Mouse (Mus musculus): ENCODE measurements at regions not wholly inside any gene's neighbourhood (a gene's known extent, or its start where the extent isn't known, plus 50 kb on each side); places are given as distances from the start of the nearest gene placed in this dataset.

GRCm38 (mm10) chr12:39952854-39953253, 85.0 kb downstream of the Arl4a start:
- H3K27ac ChIP-seq (replicated peaks), result no peak overlapping the region
- no peaks in the 10 kb centered on the region for H3K36me3 ChIP-seq
- H3K27me3 ChIP-seq, result no peaks in the 10 kb centered on the region
- no peaks in the 10 kb centered on the region for H3K9me3 ChIP-seq
- no peak overlapping the region for H3K4me3 ChIP-seq
- peaks cover 21% of the 10 kb centered on the region for H3K4me1 ChIP-seq
- no peak overlapping the region for H3K4me2 ChIP-seq (replicated peaks)
- no peak overlapping the region for H3K9ac ChIP-seq (replicated peaks)
- WGBS, result 84% methylated on average over 4 of the region's 4 CpGs
- ATAC-seq (replicated peaks), result no peak

GRCm38 (mm10) chr12:39951911-39952310, 85.9 kb downstream of the Arl4a start:
- Histone ChIP-seq H3K4me2 (replicated peaks) (no peak overlapping the region), H3K4me1 (peaks cover 11% of the 10 kb centered on the region), H3K4me3 (no peak overlapping the region), H3K27me3 (no peaks in the 10 kb centered on the region), H3K9me3 (no peaks in the 10 kb centered on the region), H3K36me3 (no peaks in the 10 kb centered on the region), H3K9ac (replicated peaks) (no peak overlapping the region), H3K27ac (replicated peaks) (no peak overlapping the region)
- no peak for ATAC-seq (replicated peaks)
- 83% methylated on average over 6 of the region's 6 CpGs for WGBS

- no peaks in the 10 kb centered on the region for H3K36me3 ChIP-seq
- H3K4me2 ChIP-seq (replicated peaks), result no peak overlapping the region
- no peaks in the 10 kb centered on the region for H3K4me1 ChIP-seq
- WGBS, result 77% methylated on average over 7 of the region's 7 CpGs
- ATAC-seq (replicated peaks), result no peak
- no peak overlapping the region for H3K4me3 ChIP-seq
- H3K9ac ChIP-seq (replicated peaks), result no peak overlapping the region
- no peaks in the 10 kb centered on the region for H3K9me3 ChIP-seq
- no peaks in the 10 kb centered on the region for H3K27me3 ChIP-seq
- no peak overlapping the region for H3K27ac ChIP-seq (replicated peaks)
Measured at GRCm38 (mm10) chr12:39950270-39950801, 87.5 kb downstream of the Arl4a start.

GRCm38 (mm10) chr12:39942910-39943309, 94.9 kb downstream of the Arl4a start:
- H3K27ac ChIP-seq (replicated peaks), result no peak overlapping the region
- no peaks in the 10 kb centered on the region for H3K4me1 ChIP-seq
- H3K9ac ChIP-seq (replicated peaks), result no peak overlapping the region
- H3K4me2 ChIP-seq (replicated peaks), result no peak overlapping the region
- WGBS, result 60% methylated on average over 5 of the region's 5 CpGs
- no peak overlapping the region for H3K4me3 ChIP-seq
- H3K36me3 ChIP-seq, result no peaks in the 10 kb centered on the region
- no peaks in the 10 kb centered on the region for H3K9me3 ChIP-seq
- ATAC-seq (replicated peaks), result no peak
- no peaks in the 10 kb centered on the region for H3K27me3 ChIP-seq

GRCm38 (mm10) chr12:39941162-39941561, 96.7 kb downstream of the Arl4a start:
- no peaks in the 10 kb centered on the region for H3K4me1 ChIP-seq
- H3K9ac ChIP-seq (replicated peaks), result no peak overlapping the region
- no peaks in the 10 kb centered on the region for H3K27me3 ChIP-seq
- no peak for ATAC-seq (replicated peaks)
- no peaks in the 10 kb centered on the region for H3K36me3 ChIP-seq
- no peak overlapping the region for H3K27ac ChIP-seq (replicated peaks)
- no peak overlapping the region for H3K4me2 ChIP-seq (replicated peaks)
- H3K4me3 ChIP-seq, result no peak overlapping the region
- 95% methylated on average over 1 of the region's 1 CpGs for WGBS
- no peaks in the 10 kb centered on the region for H3K9me3 ChIP-seq

- no peaks in the 10 kb centered on the region for H3K4me1 ChIP-seq
- H3K9me3 ChIP-seq, result no peaks in the 10 kb centered on the region
- H3K4me2 ChIP-seq (replicated peaks), result no peak overlapping the region
- H3K27ac ChIP-seq (replicated peaks), result no peak overlapping the region
- no peak overlapping the region for H3K9ac ChIP-seq (replicated peaks)
- H3K4me3 ChIP-seq, result no peak overlapping the region
- no peak for ATAC-seq (replicated peaks)
- no peaks in the 10 kb centered on the region for H3K36me3 ChIP-seq
- no peaks in the 10 kb centered on the region for H3K27me3 ChIP-seq
Measured at GRCm38 (mm10) chr12:39939017-39939416, 98.8 kb downstream of the Arl4a start.

GRCm38 (mm10) chr12:39938211-39938610, 99.6 kb downstream of the Arl4a start:
- ATAC-seq (replicated peaks), result 0 out of 2 replicates have a peak, but pooled peaks have one; percentile 51
- Histone ChIP-seq H3K9ac (replicated peaks) (no peak overlapping the region), H3K9me3 (no peaks in the 10 kb centered on the region), H3K36me3 (no peaks in the 10 kb centered on the region), H3K27me3 (no peaks in the 10 kb centered on the region), H3K27ac (replicated peaks) (no peak overlapping the region), H3K4me1 (no peaks in the 10 kb centered on the region), H3K4me2 (replicated peaks) (no peak overlapping the region), H3K4me3 (no peak overlapping the region)
- WGBS, result 81% methylated on average over 2 of the region's 2 CpGs

- ATAC-seq (replicated peaks), result no peak
- H3K27me3 ChIP-seq, result no peaks in the 10 kb centered on the region
- no peak overlapping the region for H3K4me3 ChIP-seq
- no peaks in the 10 kb centered on the region for H3K4me1 ChIP-seq
- no peaks in the 10 kb centered on the region for H3K9me3 ChIP-seq
- no peak overlapping the region for H3K27ac ChIP-seq (replicated peaks)
- no peak overlapping the region for H3K9ac ChIP-seq (replicated peaks)
- no peak overlapping the region for H3K4me2 ChIP-seq (replicated peaks)
- WGBS, result 31% methylated on average over 11 of the region's 11 CpGs
- no peaks in the 10 kb centered on the region for H3K36me3 ChIP-seq
Measured at GRCm38 (mm10) chr12:39936331-39936730, 101.5 kb downstream of the Arl4a start.

GRCm38 (mm10) chr12:39935775-39936174, 102.0 kb downstream of the Arl4a start:
- Histone ChIP-seq H3K4me1 (no peaks in the 10 kb centered on the region), H3K9ac (replicated peaks) (no peak overlapping the region), H3K36me3 (no peaks in the 10 kb centered on the region), H3K27ac (replicated peaks) (no peak overlapping the region), H3K27me3 (no peaks in the 10 kb centered on the region), H3K4me2 (replicated peaks) (no peak overlapping the region), H3K4me3 (no peak overlapping the region), H3K9me3 (no peaks in the 10 kb centered on the region)
- no peak for ATAC-seq (replicated peaks)
- WGBS, result 90% methylated on average over 12 of the region's 12 CpGs

- H3K9me3 ChIP-seq, result no peaks in the 10 kb centered on the region
- H3K27me3 ChIP-seq, result no peaks in the 10 kb centered on the region
- 94% methylated on average over 4 of the region's 4 CpGs for WGBS
- no peak overlapping the region for H3K4me2 ChIP-seq (replicated peaks)
- no peaks in the 10 kb centered on the region for H3K36me3 ChIP-seq
- H3K4me1 ChIP-seq, result no peaks in the 10 kb centered on the region
- H3K9ac ChIP-seq (replicated peaks), result no peak overlapping the region
- ATAC-seq (replicated peaks), result no peak
- H3K4me3 ChIP-seq, result no peak overlapping the region
- H3K27ac ChIP-seq (replicated peaks), result no peak overlapping the region
Measured at GRCm38 (mm10) chr12:39934877-39935276, 102.9 kb downstream of the Arl4a start.

- no peak for ATAC-seq (replicated peaks)
- H3K4me2 ChIP-seq (replicated peaks), result no peak overlapping the region
- H3K9me3 ChIP-seq, result no peaks in the 10 kb centered on the region
- H3K27me3 ChIP-seq, result no peaks in the 10 kb centered on the region
- no peak overlapping the region for H3K27ac ChIP-seq (replicated peaks)
- H3K36me3 ChIP-seq, result no peaks in the 10 kb centered on the region
- H3K4me1 ChIP-seq, result no peaks in the 10 kb centered on the region
- WGBS, result 79% methylated on average over 1 of the region's 1 CpGs
- H3K4me3 ChIP-seq, result no peak overlapping the region
- H3K9ac ChIP-seq (replicated peaks), result no peak overlapping the region
Measured at GRCm38 (mm10) chr12:39931251-39931650, 106.6 kb downstream of the Arl4a start.

- Histone ChIP-seq H3K9me3 (no peaks in the 10 kb centered on the region), H3K4me3 (no peak overlapping the region), H3K9ac (replicated peaks) (no peak overlapping the region), H3K4me2 (replicated peaks) (no peak overlapping the region), H3K36me3 (no peaks in the 10 kb centered on the region), H3K4me1 (no peaks in the 10 kb centered on the region), H3K27me3 (no peaks in the 10 kb centered on the region), H3K27ac (replicated peaks) (no peak overlapping the region)
- no peak for ATAC-seq (replicated peaks)
Measured at GRCm38 (mm10) chr12:39927902-39928301, 109.9 kb downstream of the Arl4a start.

GRCm38 (mm10) chr12:39927014-39927413, 110.8 kb downstream of the Arl4a start:
- Histone ChIP-seq H3K27me3 (no peaks in the 10 kb centered on the region), H3K4me2 (replicated peaks) (no peak overlapping the region), H3K4me1 (no peaks in the 10 kb centered on the region), H3K36me3 (no peaks in the 10 kb centered on the region), H3K4me3 (no peak overlapping the region), H3K9ac (replicated peaks) (no peak overlapping the region), H3K27ac (replicated peaks) (no peak overlapping the region), H3K9me3 (no peaks in the 10 kb centered on the region)
- ATAC-seq (replicated peaks), result no peak
- 86% methylated on average over 8 of the region's 8 CpGs for WGBS
